Mouse (Mus musculus) E14TG2a.4 (cell line): Measurements from ENCODE around the gene Etv5.
"Not testable (repeated sequence)": the region's sequence is repeated elsewhere in the genome, so short reads cannot be mapped to it uniquely, and the experiment has no call there.

Source experiments
- H3K27me3 ChIP-seq: 2 replicates; pipeline ENCODE4 v1.6.1; 2014; ENCODE audit warnings: low read length, control low read depth; ENCODE audit not compliant: insufficient read depth
- H3K36me3 ChIP-seq: 2 replicates; pipeline ENCODE4 v1.6.1; 2014; ENCODE audit warnings: low read length, control low read depth; ENCODE audit not compliant: insufficient read depth
- H3K4me1 ChIP-seq: replicated peaks from 2 replicates; pipeline ENCODE4 v1.6.1; 2014; ENCODE audit warnings: low read depth, low read length, control low read depth
- H3K4me3 ChIP-seq: replicated peaks from 2 replicates; pipeline ENCODE4 v1.5.1; 2014; ENCODE audit warnings: mild to moderate bottlenecking, low read length
- H3K9me3 ChIP-seq: 2 replicates; pipeline ENCODE4 v1.6.1; 2014; ENCODE audit warnings: low read length, control low read depth
- CTCF ChIP-seq: conservative IDR thresholded peaks from 2 replicates; pipeline ENCODE4 v1.5.1; 2014; ENCODE audit warnings: low read length
- NANOG ChIP-seq: IDR thresholded peaks from 2 replicates; pipeline ENCODE4 v1.6.1; 2014; ENCODE audit warnings: borderline replicate concordance, low read length, mixed read lengths
- POU5F1 ChIP-seq: IDR thresholded peaks from 2 replicates; pipeline ENCODE4 v1.6.1; 2014; ENCODE audit warnings: low read length, borderline replicate concordance

Etv5 gene

DNA sequence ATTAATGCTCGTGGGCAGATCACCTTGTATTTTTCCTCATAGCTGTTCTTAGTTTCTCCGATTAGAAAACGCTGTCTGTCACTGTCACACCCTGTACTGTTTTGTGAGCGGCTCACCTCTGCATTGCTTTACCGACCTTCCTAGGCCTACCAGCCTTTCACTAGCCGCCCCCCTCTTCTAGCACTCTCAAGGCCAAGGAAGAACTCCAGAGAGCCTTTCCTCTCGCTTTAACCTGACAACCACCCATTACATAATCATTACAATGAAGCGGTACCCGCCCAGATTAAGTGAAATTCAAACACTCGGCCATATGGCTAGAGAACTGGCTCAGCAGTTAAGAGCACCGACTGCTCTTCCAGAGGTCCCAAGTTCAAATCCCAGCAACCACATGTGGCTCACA is 41.2 kb downstream of the Etv5 start:
- Histone ChIP-seq H3K4me1 (peaks cover 84% of the 10 kb centered on the region), H3K27me3 (no peaks in the 10 kb centered on the region), H3K36me3 (peaks cover 88% of the 10 kb centered on the region), H3K4me3 (peak overlapping the region; percentile 46), H3K9me3 (no peaks in the 10 kb centered on the region)
- peak; percentile 52; the same call in 1 of the 2 replicates for TF ChIP-seq NANOG
- TF ChIP-seq POU5F1 = no peak
- TF ChIP-seq CTCF = no peak

- Histone ChIP-seq H3K27me3 (no peaks in the 10 kb centered on the region), H3K4me3 (peak overlapping the region; percentile 46), H3K9me3 (no peaks in the 10 kb centered on the region), H3K36me3 (peaks cover 98% of the 10 kb centered on the region), H3K4me1 (peaks cover 95% of the 10 kb centered on the region)
- TF ChIP-seq POU5F1 (no peak), NANOG (no peak), CTCF (no peak)
These were observed 43.1 kb downstream of the Etv5 start for GRCm38 (mm10) chr16:22396420-22396819.

GRCm38 (mm10) chr16:22395093-22395844 is 44.2 kb downstream of the Etv5 start:
- Histone ChIP-seq H3K4me3 (no peak overlapping the region; the same call in 1 of the 2 replicates), H3K27me3 (no peaks in the 10 kb centered on the region), H3K36me3 (peaks cover 98% of the 10 kb centered on the region), H3K4me1 (peaks cover 96% of the 10 kb centered on the region), H3K9me3 (no peaks in the 10 kb centered on the region)
- TF ChIP-seq NANOG = no peak
- no peak for TF ChIP-seq POU5F1
- TF ChIP-seq CTCF = no peak

- no peak for TF ChIP-seq POU5F1
- no peak for TF ChIP-seq CTCF
- no peak for TF ChIP-seq NANOG
- Histone ChIP-seq H3K27me3 (no peaks in the 10 kb centered on the region), H3K9me3 (no peaks in the 10 kb centered on the region)
These were observed 49.1 kb downstream of the Etv5 start for GRCm38 (mm10) chr16:22390348-22390897.

GRCm38 (mm10) chr16:22389146-22389911 is 50.2 kb downstream of the Etv5 start:
- no peak for TF ChIP-seq NANOG
- TF ChIP-seq POU5F1 = no peak
- TF ChIP-seq CTCF = no peak

More at GRCm38 (mm10) chr16:22390348-22390897, 49.1 kb downstream of the Etv5 start:
- peak overlapping the region; percentile 43 for H3K4me3 ChIP-seq
- H3K4me1 ChIP-seq = peaks cover 96% of the 10 kb centered on the region
- H3K36me3 ChIP-seq = peaks cover 99% of the 10 kb centered on the region

GRCm38 (mm10) chr16:22387731-22388130 is 51.8 kb downstream of the Etv5 start:
- peaks cover 94% of the 10 kb centered on the region for H3K4me1 ChIP-seq

More at GRCm38 (mm10) chr16:22389146-22389911, 50.2 kb downstream of the Etv5 start:
- Histone ChIP-seq H3K36me3 (peaks cover 100% of the 10 kb centered on the region), H3K9me3 (no peaks in the 10 kb centered on the region), H3K27me3 (no peaks in the 10 kb centered on the region), H3K4me3 (no peak overlapping the region), H3K4me1 (peaks cover 96% of the 10 kb centered on the region)

GRCm38 (mm10) chr16:22382018-22382417 is 57.5 kb downstream of the Etv5 start:
- not testable (repeated sequence) for H3K9me3 ChIP-seq, H3K4me3 ChIP-seq, H3K27me3 ChIP-seq
- Histone ChIP-seq H3K4me1 (peaks cover 86% of the 10 kb centered on the region), H3K36me3 (peaks cover 96% of the 10 kb centered on the region)

More at GRCm38 (mm10) chr16:22387731-22388130, 51.8 kb downstream of the Etv5 start:
- TF ChIP-seq NANOG (no peak), POU5F1 (no peak), CTCF (no peak)
- H3K36me3 ChIP-seq = peaks cover 99% of the 10 kb centered on the region
- no peaks in the 10 kb centered on the region for H3K9me3 ChIP-seq
- no peak overlapping the region for H3K4me3 ChIP-seq
- H3K27me3 ChIP-seq = no peaks in the 10 kb centered on the region

GRCm38 (mm10) chr16:22380981-22381380 is 58.5 kb downstream of the Etv5 start:
- H3K4me1 ChIP-seq = peaks cover 87% of the 10 kb centered on the region
- H3K27me3 ChIP-seq = no peaks in the 10 kb centered on the region
- no peak overlapping the region for H3K4me3 ChIP-seq
- TF ChIP-seq CTCF = no peak
- no peak for TF ChIP-seq NANOG
- TF ChIP-seq POU5F1 = no peak
- no peaks in the 10 kb centered on the region for H3K9me3 ChIP-seq
- H3K36me3 ChIP-seq = peaks cover 92% of the 10 kb centered on the region
